Mouse (Mus musculus) sigmoid colon, adult 10 weeks (tissue): Measurements from ENCODE around the gene Olfr834. TPM values are rescaled to one million over a fixed set of nuclear protein-coding genes. Genes with fewer than 3 reads are reported as not detected.

ENCODE experiments used
- polyA plus RNA-seq: library from polyadenylated mRNA; stranded (reverse); fragments of 350-450 nt; fragmentation: Illumina TruSeq; extraction: RNeasy Lipid Tissue Mini Kit (QIAGEN cat#74804); gene quantifications from one replicate; pipeline ENCODE4 v1.2.3, GENCODE M21; 2014; ENCODE audit warnings: low read depth, low replicate concordance

Gene Olfr834
- not detected for polyA plus RNA-seq

GRCm38 (mm10) chr9:18987690-18988089, at the start of gene Olfr834:
Gene Olfr834 (plus strand): TSS chr9:18987990.

GRCm38 (mm10) chr9:19032435-19032834, 44.6 kb downstream of the Olfr834 start, which contains the start of gene Olfr835:
Gene Olfr835 (plus strand): TSS chr9:19032735.

Other genes starting within 250 kb of the Olfr834 start
- gene Olfr24, start 224.0 kb upstream of the Olfr834 start, polyA plus RNA-seq, result not detected
- gene Olfr828, start 168.5 kb upstream of the Olfr834 start, polyA plus RNA-seq, result not detected
- not detected for gene Olfr829, start 133.1 kb upstream of the Olfr834 start, polyA plus RNA-seq
- not detected for gene Olfr830, start 113.3 kb upstream of the Olfr834 start, polyA plus RNA-seq
- gene Olfr832, start 50.9 kb upstream of the Olfr834 start, polyA plus RNA-seq, result not detected
- not detected for gene Olfr835, start 44.7 kb downstream of the Olfr834 start, polyA plus RNA-seq
- 0.09 TPM for gene Olfr836, start 132.4 kb downstream of the Olfr834 start, polyA plus RNA-seq
- gene Olfr837, start 148.3 kb downstream of the Olfr834 start, polyA plus RNA-seq, result not detected
- not detected for gene Olfr839-ps1, start 189.3 kb downstream of the Olfr834 start, polyA plus RNA-seq